14 mouse cellular contexts compared by ENCODE assay signal in the genomic region with DNA sequence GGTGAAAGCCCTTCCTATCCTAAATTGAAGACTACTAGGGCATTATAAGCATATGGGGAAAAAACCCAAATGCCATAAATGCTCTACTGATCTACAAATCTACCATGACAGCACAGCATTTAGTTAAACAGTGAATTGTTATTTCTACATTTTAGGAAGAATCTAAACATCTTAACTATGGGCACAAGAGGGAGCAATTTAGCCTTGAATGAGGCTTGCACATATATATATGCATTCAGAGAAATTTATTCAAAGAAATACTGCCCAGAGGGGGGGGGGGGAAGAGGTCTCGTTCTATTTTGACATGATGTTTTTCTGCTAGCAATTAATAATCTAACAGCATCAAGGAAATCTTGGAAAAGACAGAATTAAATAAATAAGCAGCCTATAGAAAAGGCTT. TPM values are rescaled to one million over a fixed set of nuclear protein-coding genes. Genes with fewer than 3 reads are reported as not detected.
DNase-seq lines count a peak whose midpoint lies in the region; ATAC-seq and TF ChIP-seq lines count a peak whose summit lies in the region.
"Had no signal": no experiment of that assay in that cellular context is flagged by ENCODE, and none has a peak within 500 bp of the region (broad histone marks: within the 10 kb centered on the region; RNA-seq: fewer than 3 reads in every experiment).

No protein-coding gene starts in this region.

- no peaks in the 10 kb centered on the region for H3K27me3 ChIP-seq in forebrain, embryonic 14.5 days (replicated peaks; ENCODE audit: control insufficient read depth, insufficient read depth, low read length)
- no peaks in the 10 kb centered on the region for H3K27me3 ChIP-seq in forebrain, embryonic 16.5 days (replicated peaks; ENCODE audit: control insufficient read depth, insufficient read depth, low read length)
- H3K27me3 ChIP-seq in lung, embryonic 14.5 days (ENCODE audit: insufficient read depth, low read length): no peaks in the 10 kb centered on the region
- H3K27me3 ChIP-seq: embryonic facial prominence, embryonic 15.5 days; heart, embryonic 15.5 days; midbrain, embryonic 13.5 days had no signal

- ATAC-seq in forebrain, embryonic 14.5 days: no peak
- no peak for ATAC-seq in forebrain, embryonic 16.5 days
- no peak for ATAC-seq in lung, embryonic 14.5 days (ENCODE audit: insufficient read depth)
- ATAC-seq: midbrain, embryonic 13.5 days had no signal

- WGBS in forebrain, embryonic 14.5 days: 57% methylated on average over 1 of the region's 1 CpGs
- 38% methylated on average over 1 of the region's 1 CpGs for WGBS in forebrain, embryonic 16.5 days
- WGBS in lung, embryonic 14.5 days: 31% methylated on average over 1 of the region's 1 CpGs

- H3K9me3 ChIP-seq in forebrain, embryonic 14.5 days (replicated peaks; ENCODE audit: control insufficient read depth, low read length): no peaks in the 10 kb centered on the region
- no peaks in the 10 kb centered on the region for H3K9me3 ChIP-seq in forebrain, embryonic 16.5 days (ENCODE audit: control insufficient read depth, low read length)
- no peaks in the 10 kb centered on the region for H3K9me3 ChIP-seq in lung, embryonic 14.5 days (ENCODE audit: low read depth, low read length)
- H3K9me3 ChIP-seq: embryonic facial prominence, embryonic 15.5 days; heart, embryonic 15.5 days; midbrain, embryonic 13.5 days had no signal

- H3K36me3 ChIP-seq in forebrain, embryonic 14.5 days (ENCODE audit: control insufficient read depth, insufficient read depth, low read length): peaks cover 23% of the 10 kb centered on the region
- peaks cover 7% of the 10 kb centered on the region; the same call in 1 of the 2 replicates for H3K36me3 ChIP-seq in forebrain, embryonic 16.5 days (ENCODE audit: control insufficient read depth, insufficient read depth)
- H3K36me3 ChIP-seq in lung, embryonic 14.5 days (ENCODE audit: insufficient read depth): peaks cover 41% of the 10 kb centered on the region

- DNase-seq in forebrain, embryonic 14.5 days (ENCODE audit: low spot score): peak; percentile 65
- DNase-seq in lung, embryonic 14.5 days: peak; percentile 71
- no peak for DNase-seq in lung, postnatal 4 days
- DNase-seq in c-Kit-positive CD71-positive TER-119-positive erythroid progenitor cells, embryonic 14.5 days (ENCODE audit: low spot score): peak; percentile 13
- peak; percentile 40 for DNase-seq in retina, embryonic 14.5 days (ENCODE audit: low spot score)
- no peak for DNase-seq in cerebellum, adult 11 months
- DNase-seq in spleen, postnatal 10 days (ENCODE audit: low spot score in 2 of 2): no peak
- DNase-seq: kidney, adult 11 months; thymus, postnatal 25 days had no signal

- no peaks in the 10 kb centered on the region for H3K4me1 ChIP-seq in forebrain, embryonic 14.5 days (ENCODE audit: control insufficient read depth, insufficient read depth, low read length)
- H3K4me1 ChIP-seq in forebrain, embryonic 16.5 days (replicated peaks; ENCODE audit: control insufficient read depth, insufficient read depth, low read length): no peaks in the 10 kb centered on the region
- H3K4me1 ChIP-seq in lung, embryonic 14.5 days (ENCODE audit: insufficient read depth): no peaks in the 10 kb centered on the region
- H3K4me1 ChIP-seq: heart, embryonic 15.5 days; midbrain, embryonic 13.5 days had no signal

- H3K27ac ChIP-seq in forebrain, embryonic 14.5 days (ENCODE audit: low read depth, low read length): no peak overlapping the region
- H3K27ac ChIP-seq in forebrain, embryonic 16.5 days (ENCODE audit: low read length): no peak overlapping the region
- no peak overlapping the region for H3K27ac ChIP-seq in lung, embryonic 14.5 days (ENCODE audit: low read depth)
- H3K27ac ChIP-seq: embryonic facial prominence, embryonic 15.5 days; heart, embryonic 15.5 days; liver, embryonic 14.5 days; midbrain, embryonic 13.5 days had no signal

- H3K9ac ChIP-seq in forebrain, embryonic 14.5 days (ENCODE audit: low read length): no peak overlapping the region
- no peak overlapping the region for H3K9ac ChIP-seq in forebrain, embryonic 16.5 days (replicated peaks; ENCODE audit: low read depth, low read length)
- no peak overlapping the region for H3K9ac ChIP-seq in lung, embryonic 14.5 days
- H3K9ac ChIP-seq: embryonic facial prominence, embryonic 15.5 days; heart, embryonic 15.5 days; liver, embryonic 14.5 days; midbrain, embryonic 13.5 days had no signal

- no peak overlapping the region for H3K4me3 ChIP-seq in forebrain, embryonic 14.5 days (ENCODE audit: low read depth, low read length)
- no peak overlapping the region for H3K4me3 ChIP-seq in forebrain, embryonic 16.5 days (replicated peaks; ENCODE audit: low read length)
- no peak overlapping the region for H3K4me3 ChIP-seq in lung, embryonic 14.5 days (ENCODE audit: low read depth, low read length)
- H3K4me3 ChIP-seq: embryonic facial prominence, embryonic 15.5 days; heart, embryonic 15.5 days; midbrain, embryonic 13.5 days had no signal

- TF ChIP-seq CTCF in lung, embryonic 14.5 days (IDR thresholded peaks at IDR 0.05; ENCODE audit: low read depth): peak; percentile 36; the same call in 1 of the 2 replicates

- H3K4me2 ChIP-seq in forebrain, embryonic 14.5 days (ENCODE audit: low read length): no peak overlapping the region
- H3K4me2 ChIP-seq in forebrain, embryonic 16.5 days (ENCODE audit: low read length): no peak overlapping the region
- H3K4me2 ChIP-seq in lung, embryonic 14.5 days: no peak overlapping the region
- H3K4me2 ChIP-seq: embryonic facial prominence, embryonic 15.5 days; heart, embryonic 15.5 days; midbrain, embryonic 13.5 days had no signal

RNA-seq across cellular contexts. Expression of gene Apaf1, which starts 10.8 kb away (rescaled TPM):
- polyA plus RNA-seq in forebrain, embryonic 14.5 days (2014; fragmentation: Nextera tagmentation; extraction: Ambion mirVana): 21.2 and 22.9 TPM in 2 replicates
- 21.8 and 23.9 TPM in 2 replicates for polyA plus RNA-seq in forebrain, embryonic 16.5 days (2015; fragmentation: Nextera tagmentation; extraction: Ambion mirVana)
- 26.9 and 27.1 TPM in 2 replicates for polyA plus RNA-seq in lung, embryonic 14.5 days (2014; fragmentation: Nextera tagmentation; extraction: Ambion mirVana)

RNA-seq across cellular contexts. Expression of gene Ikbip, which starts 11.0 kb away (rescaled TPM):
- 9.6 and 12.7 TPM in 2 replicates for polyA plus RNA-seq in forebrain, embryonic 14.5 days (2014; fragmentation: Nextera tagmentation; extraction: Ambion mirVana)
- 12.1 and 12.9 TPM in 2 replicates for polyA plus RNA-seq in forebrain, embryonic 16.5 days (2015; fragmentation: Nextera tagmentation; extraction: Ambion mirVana)
- polyA plus RNA-seq in lung, embryonic 14.5 days (2014; fragmentation: Nextera tagmentation; extraction: Ambion mirVana): 48.8 and 51.4 TPM in 2 replicates

RNA-seq across cellular contexts. Expression of gene Slc25a3, which starts 52.1 kb away (rescaled TPM):
- 489 and 493 TPM in 2 replicates for polyA plus RNA-seq in forebrain, embryonic 14.5 days (2014; fragmentation: Nextera tagmentation; extraction: Ambion mirVana)
- 482 and 491 TPM in 2 replicates for polyA plus RNA-seq in forebrain, embryonic 16.5 days (2015; fragmentation: Nextera tagmentation; extraction: Ambion mirVana)
- 470 and 474 TPM in 2 replicates for polyA plus RNA-seq in lung, embryonic 14.5 days (2014; fragmentation: Nextera tagmentation; extraction: Ambion mirVana)

Comparison
In these comparisons a context has a peak if more than half of its experiments do, and no peak if none do; other contexts are left out.
1. DNase-seq: peak in forebrain, embryonic 14.5 days (single experiment), lung, embryonic 14.5 days (single experiment), c-Kit-positive CD71-positive TER-119-positive erythroid progenitor cells, embryonic 14.5 days (single experiment) and retina, embryonic 14.5 days (single experiment); none in lung, postnatal 4 days (0 of 2), cerebellum, adult 11 months (single experiment) and spleen, postnatal 10 days (0 of 2).